Mouse (Mus musculus): ENCODE measurements around the gene Ccdc162.
"Not testable (repeated sequence)": the region's sequence is repeated elsewhere in the genome, so short reads cannot be mapped to it uniquely, and the experiment has no call there.

The Ccdc162 gene

GRCm38 (mm10) chr10:41697040-41697439 is 19.4 kb downstream of the Ccdc162 start:
- DNase-seq (ENCODE audit: low spot score in 2 of 2), result no peak

DNA sequence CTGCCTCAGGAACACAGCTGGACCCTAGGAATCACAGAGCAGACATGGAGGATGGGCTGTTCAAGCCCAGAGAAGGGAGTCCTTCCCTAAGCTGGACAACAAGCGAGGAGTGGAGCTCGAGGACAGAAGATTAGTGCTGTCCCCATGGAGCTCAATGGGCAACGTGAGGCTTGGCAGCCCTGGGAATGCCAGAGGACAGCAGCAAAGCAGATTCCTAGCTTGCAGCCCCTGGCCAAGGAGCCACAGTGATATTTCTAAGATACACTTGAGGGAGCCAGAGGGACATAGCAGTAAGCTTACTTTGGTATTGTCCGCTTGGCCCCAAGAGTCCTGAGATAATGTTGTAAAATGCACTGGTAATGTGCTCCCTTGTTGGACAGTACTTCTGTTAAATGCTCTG is 25.5 kb downstream of the Ccdc162 start:
- DNase-seq (ENCODE audit: low spot score in 2 of 2), result no peak

GRCm38 (mm10) chr10:41689941-41690887 is 26.2 kb downstream of the Ccdc162 start:
- DNase-seq (ENCODE audit: low spot score in 2 of 2), result peak; percentile 55 to 68

- no peak for DNase-seq (ENCODE audit: low spot score in 2 of 2)
Observed at GRCm38 (mm10) chr10:41684548-41684996, 31.9 kb downstream of the Ccdc162 start.

DNA sequence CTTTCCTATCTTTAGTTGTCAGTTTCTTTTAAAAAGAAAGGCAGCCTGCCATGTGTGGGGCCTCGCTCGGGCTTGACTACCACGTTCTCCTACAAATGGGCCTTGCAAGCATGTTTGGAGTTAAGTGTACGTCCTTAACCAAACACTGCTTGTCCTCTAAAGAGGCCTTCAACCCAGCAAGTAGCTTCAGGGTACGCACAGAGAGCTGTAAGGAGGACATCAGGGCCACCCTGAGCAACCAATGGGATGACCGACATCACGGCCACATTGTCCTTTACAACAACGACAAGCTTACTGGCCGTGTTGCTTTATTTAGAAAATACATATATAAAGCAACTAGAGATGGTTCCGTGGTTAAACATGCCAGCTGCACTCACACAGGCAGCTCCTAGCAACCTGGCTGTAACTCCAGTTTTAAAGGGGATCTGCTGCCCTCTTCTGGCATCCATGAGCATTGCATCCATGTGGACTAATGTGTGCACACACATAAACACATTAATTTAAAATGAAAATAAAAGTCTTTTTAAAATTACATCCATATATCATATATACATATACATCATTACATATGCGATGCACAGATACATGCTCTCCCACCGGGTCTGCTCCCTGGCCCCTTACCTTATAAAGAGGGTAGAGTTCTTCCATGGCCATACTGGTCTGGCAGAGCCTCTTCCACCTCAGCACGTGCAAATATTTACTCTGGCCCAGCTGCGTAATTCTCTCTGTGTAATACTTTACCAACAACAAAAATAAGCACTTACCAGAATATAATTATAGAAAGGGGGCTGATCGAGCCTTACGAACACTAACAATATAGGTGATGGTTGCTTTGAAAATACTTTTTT is 33.7 kb downstream of the Ccdc162 start:
- DNase-seq (ENCODE audit: low spot score in 2 of 2), result peak; percentile 89 to 93

- DNase-seq (ENCODE audit: low spot score in 2 of 2), result peak; percentile 57 to 77
Observed at GRCm38 (mm10) chr10:41678746-41679360, 37.6 kb downstream of the Ccdc162 start.

GRCm38 (mm10) chr10:41677396-41677795 is 39.0 kb downstream of the Ccdc162 start:
- DNase-seq (ENCODE audit: low spot score in 2 of 2), result no peak

- DNase-seq (ENCODE audit: low spot score in 2 of 2), result no peak
Observed at GRCm38 (mm10) chr10:41676661-41677061, 39.8 kb downstream of the Ccdc162 start.

DNA sequence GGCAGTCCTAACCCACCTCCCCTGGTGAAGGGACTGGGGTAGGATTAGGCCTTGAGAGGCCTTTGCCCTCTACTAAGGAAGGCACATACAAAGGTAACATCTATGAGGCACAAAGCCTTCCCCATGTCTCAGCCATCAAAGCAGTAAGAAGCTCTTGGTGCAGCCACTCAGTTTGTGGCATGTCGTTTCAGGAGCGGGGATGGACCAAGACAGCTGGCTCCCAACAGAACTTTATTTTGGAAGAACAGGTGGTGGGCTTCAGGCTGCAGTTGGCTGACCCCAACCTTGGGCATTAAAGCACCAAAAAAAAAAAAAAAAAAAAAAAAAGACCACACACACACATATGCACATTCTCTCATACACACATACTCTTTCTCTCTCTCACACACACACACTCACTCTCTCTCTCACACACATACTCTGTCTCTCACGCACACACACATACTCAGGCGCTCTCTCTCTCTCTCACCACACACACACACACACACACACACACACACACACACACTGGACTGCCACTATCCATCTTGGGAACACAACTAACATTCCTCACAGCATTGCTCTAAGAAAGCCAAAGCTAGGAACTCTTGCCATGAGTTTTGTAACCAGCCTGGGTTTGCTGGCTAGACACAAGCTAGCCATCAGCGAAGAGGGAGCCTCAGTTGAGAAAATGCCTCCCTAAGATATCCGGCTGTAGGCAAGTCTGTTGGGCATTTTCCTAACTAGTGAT is 40.4 kb downstream of the Ccdc162 start:
- DNase-seq (ENCODE audit: low spot score in 2 of 2), result no peak

DNA sequence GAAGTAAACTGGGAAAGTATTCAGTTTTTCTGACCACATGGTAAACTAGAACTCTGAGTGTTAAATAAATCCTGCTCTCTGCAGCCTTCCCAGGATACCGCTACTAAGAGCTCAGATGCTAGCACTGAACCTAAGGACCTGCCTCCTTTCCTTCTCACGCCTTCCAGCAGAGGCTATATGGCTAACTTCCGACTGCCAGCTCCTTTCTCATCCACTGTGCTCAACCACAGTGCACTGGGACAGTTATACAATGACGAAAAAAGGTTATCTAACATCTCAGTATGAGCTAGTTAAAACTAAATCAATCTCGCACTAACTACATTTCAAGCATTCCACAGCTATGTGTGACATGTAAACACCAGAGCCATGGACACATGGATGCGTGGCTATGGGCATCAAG is 41.2 kb downstream of the Ccdc162 start:
- no peak for DNase-seq (ENCODE audit: low spot score in 2 of 2)

GRCm38 (mm10) chr10:41674362-41674761 is 42.1 kb downstream of the Ccdc162 start:
- no peak for DNase-seq (ENCODE audit: low spot score in 2 of 2)

DNA sequence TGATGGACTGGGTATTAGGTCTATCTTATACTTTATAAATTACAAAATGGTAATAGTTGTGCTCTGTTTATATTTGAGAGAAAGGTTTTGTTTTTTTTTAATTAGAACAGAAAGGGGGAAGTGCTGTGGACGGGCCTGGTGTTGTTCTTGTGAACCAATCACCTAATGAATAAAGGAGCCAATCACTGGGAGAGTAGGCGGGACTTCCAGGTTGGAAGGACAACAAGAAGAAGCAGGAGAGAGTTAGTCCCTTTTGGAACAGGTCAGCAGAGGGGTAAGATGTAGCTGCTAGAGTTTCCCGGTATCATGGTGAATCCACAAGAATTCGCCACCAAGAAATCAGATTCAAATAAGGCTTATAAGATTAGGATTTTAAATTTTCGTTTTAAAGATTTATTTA is 46.2 kb downstream of the Ccdc162 start:
- no peak for DNase-seq (ENCODE audit: low spot score in 2 of 2)

DNA sequence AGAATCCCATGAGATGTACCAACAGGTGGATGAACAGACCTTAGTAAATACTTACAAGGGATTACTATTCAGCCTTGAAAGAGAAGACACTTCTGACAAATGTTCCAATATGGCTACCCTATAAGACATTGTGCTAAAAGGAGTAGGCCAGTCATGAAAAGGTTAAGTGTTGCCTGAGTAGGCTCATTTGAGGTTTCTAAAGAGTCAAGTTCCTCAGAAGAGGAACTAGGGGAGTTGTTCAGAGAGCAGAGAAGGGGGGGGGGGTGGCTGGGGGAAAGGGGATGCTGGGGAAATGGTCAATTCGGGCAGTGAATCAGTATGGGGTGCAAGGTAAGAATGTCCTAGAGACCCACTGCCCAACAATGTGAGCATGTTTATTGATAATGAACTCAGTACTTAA is 50.9 kb downstream of the Ccdc162 start:
- no peak for DNase-seq (ENCODE audit: low spot score in 2 of 2)

GRCm38 (mm10) chr10:41659671-41660070 is 56.8 kb downstream of the Ccdc162 start:
- DNase-seq (ENCODE audit: low spot score in 2 of 2), result not testable (repeated sequence)

GRCm38 (mm10) chr10:41655684-41656083 is 60.8 kb downstream of the Ccdc162 start:
- not testable (repeated sequence) for DNase-seq (ENCODE audit: low spot score in 2 of 2)

DNA sequence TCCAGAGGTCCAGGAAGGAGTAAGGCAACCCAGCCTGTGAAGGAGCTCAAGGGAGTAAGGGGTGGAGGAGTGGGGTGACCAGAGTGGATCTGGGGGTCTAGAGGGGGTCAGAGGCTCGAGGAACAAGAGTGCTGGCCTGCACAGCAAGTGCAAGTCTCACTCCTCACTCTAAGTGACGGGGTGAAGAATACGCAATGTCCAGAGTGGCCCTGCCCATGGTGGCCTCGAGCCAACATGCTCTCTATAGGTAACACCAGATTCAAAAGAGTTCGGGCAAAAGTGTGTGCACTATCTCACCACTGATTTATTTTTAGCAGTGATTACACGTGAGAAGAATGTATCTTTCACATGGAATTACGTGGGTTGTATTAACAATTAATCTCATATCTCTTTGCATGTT is 63.4 kb downstream of the Ccdc162 start:
- DNase-seq (ENCODE audit: low spot score in 2 of 2), result no peak

DNA sequence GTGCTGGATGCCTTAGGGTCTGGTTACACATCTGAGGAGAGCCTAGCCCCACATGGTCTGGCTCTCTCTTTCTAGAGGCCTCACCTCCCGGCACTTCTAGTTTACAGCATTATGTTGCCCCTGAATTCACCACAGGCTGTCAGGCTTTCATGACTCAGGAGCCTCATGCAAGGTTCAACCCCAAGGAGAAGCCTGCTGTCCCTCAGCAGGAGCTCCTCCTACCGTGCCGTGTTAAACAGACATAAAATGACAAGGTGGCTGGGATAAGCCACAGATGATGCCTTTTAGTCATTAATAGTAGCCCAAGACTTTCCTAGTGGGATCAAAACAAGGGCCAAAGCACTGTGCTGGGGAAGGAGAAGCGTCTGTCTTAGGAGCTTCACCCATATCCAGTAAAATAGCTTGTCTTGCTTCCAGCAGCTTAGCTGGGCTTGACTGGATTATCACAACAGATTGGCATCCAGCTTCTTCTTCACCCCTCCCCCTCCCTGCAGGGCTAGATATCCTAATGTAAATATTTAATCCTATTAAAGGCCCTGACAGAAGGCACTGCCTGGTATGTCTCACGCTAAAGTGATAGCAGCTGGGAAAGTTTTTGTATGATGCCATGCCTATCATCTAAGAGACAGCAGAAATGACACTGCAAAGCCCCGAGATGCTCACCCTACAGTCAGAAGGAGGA is 64.2 kb downstream of the Ccdc162 start:
- DNase-seq (ENCODE audit: low spot score in 2 of 2), result no peak

GRCm38 (mm10) chr10:41651532-41651931 is 64.9 kb downstream of the Ccdc162 start:
- no peak for DNase-seq (ENCODE audit: low spot score in 2 of 2)

- DNase-seq (ENCODE audit: low spot score in 2 of 2), result no peak
Observed at GRCm38 (mm10) chr10:41649186-41649585, 67.2 kb downstream of the Ccdc162 start.

- no peak for DNase-seq (ENCODE audit: low spot score in 2 of 2)
Observed at GRCm38 (mm10) chr10:41638776-41639175, 77.7 kb downstream of the Ccdc162 start.

Data from frontal cortex, postnatal 36 days (tissue).